Mouse (Mus musculus): Measurements from ENCODE around the gene Rapgef3.

Gene Rapgef3

DNA sequence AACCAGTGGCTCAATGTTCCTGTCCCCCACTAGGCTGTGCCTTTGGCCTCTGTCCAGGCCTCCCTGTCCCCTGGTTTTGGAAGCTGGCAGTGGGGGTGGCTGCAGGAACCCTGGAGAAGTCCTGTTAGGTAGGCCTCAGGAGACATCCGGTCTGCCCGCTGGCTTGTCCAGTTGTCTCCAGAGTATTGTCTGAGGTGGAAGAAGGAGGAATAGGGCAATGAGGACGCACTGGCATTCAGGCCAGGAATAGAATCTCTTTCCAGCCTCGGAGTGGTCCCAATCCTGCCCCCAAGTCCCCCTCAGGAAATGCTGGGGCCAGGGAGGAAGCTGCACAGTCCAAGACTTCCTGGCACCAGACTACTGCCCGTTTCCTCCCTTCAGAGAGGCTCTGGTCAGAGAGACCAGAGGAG, 6.2 kb upstream of the Rapgef3 start:
- DNase-seq (ENCODE audit: low read depth, low spot score): peak; percentile 42

DNA sequence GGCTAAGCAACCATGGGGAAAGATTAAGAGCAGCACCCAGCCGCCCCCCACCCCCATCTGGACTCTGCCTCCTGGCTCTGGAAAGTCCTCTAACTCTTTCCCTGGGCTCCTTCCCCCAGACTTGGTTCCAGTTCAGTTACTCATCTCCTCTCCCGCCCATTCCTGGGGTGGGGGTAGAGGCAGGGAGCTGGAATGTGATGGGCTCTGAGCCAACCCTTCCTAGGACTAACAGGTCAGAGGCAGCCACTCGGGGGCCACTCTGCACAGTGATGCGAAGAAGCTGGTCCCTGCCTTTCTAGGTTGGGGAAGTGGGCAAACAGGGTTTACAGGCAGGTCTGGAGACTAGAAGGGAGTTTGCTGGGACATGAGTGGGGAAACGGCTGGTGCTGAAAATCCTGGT, 5.3 kb upstream of the Rapgef3 start:
- peak; percentile 98 for DNase-seq (ENCODE audit: low read depth, low spot score)

DNA sequence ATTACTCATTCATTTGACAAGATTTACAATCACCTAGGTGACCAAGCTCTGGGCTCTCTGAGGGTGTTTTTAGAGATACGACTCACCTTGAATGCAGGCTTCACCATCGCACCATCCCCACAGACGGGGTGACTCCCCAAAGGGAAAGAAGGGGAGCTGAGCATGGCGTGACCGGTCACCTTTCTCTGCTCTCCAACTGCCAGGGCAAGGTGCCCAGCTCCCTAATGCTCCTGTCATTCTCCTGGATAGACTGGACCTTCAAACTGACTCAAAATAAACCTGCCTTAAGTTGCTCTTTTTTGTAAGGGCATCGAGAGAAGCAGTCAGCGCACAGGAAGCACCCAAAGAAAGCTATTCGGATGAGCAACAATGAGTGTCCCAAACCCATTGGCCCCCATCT, 2.5 kb upstream of the Rapgef3 start:
- no peak for DNase-seq (ENCODE audit: low read depth, low spot score)

DNA sequence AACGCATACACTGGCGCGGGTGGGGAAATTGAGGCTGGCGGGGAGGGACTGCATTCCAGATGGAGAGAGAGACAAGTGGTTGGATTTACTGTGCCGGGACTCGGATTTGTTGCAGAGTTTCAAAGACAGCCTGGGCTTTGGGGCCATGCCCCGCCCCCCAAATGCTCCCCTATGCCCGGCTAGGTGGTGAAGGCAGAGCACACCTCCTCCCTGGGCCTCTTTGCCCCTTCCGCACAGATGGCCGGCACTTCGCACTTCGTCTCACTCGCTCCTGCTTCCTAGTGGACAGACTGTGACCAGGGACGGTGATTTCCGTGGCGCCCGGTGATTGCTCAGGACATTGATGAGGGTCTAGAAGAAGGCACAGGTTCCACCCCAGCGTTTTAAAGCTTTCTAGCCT, 420 bp upstream of the Rapgef3 start:
- DNase-seq (ENCODE audit: low read depth, low spot score): no peak

DNA sequence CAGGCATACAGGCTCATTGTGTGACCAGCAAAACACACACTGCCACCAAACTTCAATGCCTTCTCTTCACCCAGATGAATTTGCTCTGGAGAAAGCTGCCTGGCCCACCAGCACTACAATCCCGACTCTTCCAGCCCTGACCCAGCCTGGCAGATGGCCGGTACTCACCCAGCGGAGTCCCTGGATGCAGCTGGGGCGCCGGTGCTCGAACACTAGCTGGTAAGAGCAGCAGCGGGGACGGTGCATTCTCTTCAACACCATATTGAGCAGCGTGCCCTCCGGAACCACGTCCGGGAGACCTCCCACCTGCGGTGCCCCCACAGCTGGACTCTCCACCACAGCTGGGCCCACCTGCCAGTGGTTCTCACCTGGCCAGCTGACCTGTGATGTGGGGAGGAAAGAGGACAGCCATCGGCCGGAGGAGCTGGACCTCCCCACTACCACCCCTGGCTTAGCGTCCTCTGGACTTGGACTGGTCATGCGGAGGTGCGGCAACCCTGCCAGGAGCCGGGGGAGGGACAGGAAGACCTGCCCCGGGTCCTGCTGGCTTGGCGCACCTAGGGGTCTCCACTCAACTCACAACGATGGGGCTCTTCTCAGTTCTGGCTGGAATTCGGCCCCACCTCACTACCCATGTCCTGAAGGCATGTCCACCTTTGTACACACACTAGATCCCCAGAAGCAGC, 1.0 kb downstream of the Rapgef3 start:
- DNase-seq (ENCODE audit: low read depth, low spot score): no peak

DNA sequence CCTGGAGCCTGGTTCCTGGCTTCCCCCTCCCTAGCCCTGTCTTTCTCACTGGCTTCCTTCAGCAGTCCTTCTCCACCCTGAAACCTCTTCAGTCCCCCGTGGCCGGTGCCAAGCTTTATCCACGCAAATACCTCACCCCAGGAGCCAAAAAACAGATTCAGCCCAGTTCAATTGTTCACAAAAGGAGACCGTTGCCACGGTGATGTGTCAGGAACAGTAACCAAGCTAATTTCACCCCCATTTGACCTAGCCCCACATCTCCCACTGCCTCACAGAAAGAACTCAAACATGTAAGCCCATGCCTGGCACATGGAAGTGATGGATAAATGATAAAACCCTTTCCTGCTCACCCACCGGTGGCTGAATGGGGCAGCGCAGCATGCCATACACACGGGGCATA, 1.6 kb downstream of the Rapgef3 start:
- peak; percentile 48 for DNase-seq (ENCODE audit: low read depth, low spot score)

DNA sequence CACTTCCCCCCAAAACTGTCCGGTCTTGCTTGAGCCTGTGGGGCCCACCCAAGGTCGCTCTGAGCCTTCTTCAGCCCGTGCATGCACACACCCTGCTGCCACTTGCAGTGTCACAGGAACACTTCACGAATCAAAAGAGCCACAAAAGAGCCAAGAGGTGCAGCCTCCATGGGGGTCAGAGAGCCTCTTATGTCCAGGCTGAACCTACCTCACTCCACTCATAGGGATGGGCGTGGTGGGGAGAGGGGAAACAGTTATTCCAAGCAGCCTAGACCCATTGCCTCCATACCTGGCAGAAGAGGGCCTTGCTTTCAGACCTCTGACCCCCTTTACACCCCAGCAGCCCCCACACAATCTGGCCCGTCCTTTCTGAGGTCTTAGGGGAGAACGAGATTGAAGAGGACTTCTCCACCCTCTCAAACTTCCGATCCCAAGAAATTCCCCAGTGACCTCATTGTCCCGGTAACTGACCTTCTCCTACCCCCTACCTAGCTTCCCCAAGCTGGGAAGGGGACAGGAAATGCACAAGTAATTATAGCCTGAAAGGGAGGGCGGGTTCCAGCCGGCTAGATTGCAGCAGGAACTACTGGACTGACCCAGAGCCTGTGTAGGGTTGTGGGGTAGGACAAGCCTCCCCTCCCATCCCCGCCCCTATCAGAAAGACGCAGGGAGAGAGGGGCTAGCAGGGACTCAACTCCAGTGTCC, 2.5 kb downstream of the Rapgef3 start:
- DNase-seq (ENCODE audit: low read depth, low spot score): no peak

DNA sequence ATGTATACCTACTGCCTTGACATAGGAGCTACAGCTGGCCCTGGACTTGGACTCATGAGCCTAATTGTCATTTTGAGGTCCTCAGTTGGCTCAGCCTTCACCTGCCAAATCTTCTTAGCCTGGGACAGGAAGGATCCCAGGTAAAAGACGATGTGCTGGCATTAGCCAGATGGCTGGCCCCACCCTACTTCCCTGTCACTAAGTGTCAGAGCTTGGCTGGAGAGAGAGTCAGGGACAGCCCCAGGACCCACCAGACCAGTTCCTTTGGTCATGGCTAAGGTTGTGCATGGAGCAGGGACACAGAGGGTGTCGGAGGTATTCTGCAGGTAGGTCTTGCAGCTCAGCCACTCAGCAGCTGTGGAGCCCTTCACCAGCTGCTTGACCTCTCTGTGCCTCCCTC, 3.2 kb downstream of the Rapgef3 start:
- no peak for DNase-seq (ENCODE audit: low read depth, low spot score)

DNA sequence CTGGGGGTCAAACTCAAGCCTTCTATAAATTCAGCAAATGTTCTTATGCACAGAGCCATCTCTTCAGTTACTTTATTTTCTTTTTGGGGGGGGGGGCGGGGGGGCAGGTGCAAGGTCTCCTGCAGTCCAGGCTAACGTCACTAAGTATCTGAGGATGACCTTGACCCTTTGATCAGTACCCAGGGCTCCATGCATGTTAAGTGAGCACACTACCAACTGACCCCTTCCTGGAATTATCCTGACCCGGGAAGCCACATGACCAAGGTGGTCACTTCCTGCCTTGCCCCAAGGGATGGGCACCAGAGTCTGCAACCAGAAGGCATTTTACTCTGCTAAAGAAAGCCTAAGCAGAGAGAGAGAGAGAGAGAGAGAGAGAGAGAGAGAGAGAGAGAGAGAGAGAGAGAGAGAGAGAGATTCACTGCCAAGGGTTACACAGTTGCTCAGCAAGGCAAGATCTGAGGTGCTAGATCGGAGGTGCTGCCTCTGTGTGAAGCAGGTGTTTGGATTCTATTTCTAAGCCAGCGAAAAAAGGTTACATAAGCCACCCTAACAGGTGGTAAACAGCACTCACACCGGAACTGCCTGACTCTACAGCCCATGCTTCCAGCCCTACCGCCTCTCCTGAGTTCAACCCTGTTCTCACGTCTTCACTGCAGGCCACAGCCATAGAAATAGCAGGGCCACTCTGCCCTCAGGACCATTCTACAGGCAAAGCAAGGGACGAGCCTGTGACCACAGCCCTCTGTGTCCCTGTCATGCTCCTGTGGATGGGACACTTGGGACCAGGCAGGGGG, 4.3 kb downstream of the Rapgef3 start:
- DNase-seq (ENCODE audit: low read depth, low spot score): no peak

DNA sequence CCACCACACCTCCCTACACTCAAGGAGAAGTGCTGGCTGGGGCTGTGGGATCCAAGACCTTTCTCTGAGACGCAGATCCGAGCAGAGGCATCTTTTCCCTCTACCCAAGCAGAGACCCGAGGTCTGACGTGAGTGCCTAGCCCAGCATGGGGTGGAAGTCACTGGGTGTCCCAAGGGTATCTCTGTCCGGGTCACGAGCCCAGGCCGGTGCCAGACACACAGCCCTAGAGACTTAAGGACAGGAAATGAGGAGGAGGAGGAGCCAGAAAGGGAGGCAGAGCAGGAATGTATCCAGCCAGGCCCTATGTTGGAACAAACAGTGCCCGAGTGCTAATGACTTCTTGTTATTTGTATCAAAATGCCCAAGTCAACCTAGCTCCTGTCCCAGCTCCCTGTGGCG, 5.0 kb downstream of the Rapgef3 start:
- no peak for DNase-seq (ENCODE audit: low read depth, low spot score)

DNA sequence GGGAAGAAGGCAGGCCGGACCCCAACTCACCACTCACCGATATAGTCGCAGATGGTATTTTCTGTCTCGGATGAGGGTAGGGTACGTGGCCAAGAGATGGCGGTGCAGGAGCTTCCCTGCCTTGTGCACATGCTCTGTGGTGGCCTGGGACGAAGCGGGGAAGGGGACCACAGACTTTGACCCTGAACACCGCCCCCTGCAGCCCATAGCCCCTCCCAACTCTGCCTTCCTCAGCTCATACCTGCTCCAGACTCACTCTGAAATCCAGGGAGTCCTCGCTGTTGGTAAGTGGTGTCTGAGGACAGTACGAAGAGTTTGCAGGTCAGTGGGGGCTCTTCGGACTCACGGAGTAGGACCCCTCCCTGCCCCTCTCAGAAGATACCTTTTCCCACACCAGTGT, 6.3 kb downstream of the Rapgef3 start:
- no peak for DNase-seq (ENCODE audit: low read depth, low spot score)

DNA sequence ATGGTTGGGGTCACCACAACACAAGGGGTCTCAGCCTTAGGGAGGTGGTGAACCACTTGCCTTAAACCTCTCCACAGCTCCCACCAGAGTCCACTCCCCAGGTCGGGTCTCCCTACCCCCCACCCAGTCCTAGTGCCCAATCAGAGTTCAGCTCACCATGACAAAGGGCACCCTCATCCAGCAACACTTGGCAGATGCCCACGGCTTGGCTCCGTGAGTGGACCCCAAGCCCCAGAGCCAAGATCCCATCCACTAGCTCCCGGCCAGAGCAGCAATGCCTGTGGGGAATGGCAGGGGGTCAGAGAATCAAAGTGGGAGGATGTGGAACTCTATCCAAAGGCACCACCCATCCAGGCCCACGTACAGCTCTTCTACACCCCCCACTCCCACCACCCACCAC, 6.8 kb downstream of the Rapgef3 start:
- DNase-seq (ENCODE audit: low read depth, low spot score): no peak

DNA sequence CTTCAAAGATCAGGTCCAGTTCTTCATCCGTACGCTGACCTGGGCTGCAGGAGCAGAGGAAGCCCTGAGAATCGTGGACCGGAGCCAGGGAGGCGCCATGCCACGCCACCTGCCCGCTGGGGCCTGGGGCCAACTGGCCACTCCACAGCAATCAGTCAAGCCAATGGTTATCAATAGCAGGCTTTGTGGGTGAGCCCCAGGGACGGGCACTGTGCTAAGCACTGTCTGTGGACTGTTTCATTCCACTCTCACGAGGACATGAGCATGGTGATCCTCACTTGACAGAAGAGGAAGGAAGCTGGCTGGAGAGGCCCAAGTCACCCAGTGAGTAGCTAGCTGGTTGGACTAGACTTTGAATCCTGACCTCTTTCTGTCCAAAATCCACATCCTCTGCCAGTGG, 7.8 kb downstream of the Rapgef3 start:
- DNase-seq (ENCODE audit: low read depth, low spot score): no peak

DNA sequence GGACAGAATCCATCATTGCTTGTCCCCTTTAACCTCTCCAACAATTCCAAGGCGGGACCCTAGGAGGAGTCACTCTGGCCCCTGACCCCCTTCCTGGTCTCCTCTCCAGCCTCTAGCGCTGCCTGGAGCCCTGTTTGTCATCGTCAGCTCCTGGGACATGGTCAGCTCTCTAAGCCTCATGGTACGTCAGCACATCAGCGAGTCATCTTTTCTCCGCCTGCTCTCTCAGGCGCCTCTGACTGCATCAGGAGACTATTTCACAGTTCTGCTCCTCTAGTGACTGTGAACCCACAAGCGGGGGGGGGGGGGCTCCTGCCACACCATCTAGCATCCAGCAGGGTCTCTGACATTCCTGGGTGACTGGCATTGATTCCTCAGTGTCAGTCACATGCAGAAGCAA, 12.4 kb downstream of the Rapgef3 start:
- DNase-seq (ENCODE audit: low read depth, low spot score): peak; percentile 83

DNA sequence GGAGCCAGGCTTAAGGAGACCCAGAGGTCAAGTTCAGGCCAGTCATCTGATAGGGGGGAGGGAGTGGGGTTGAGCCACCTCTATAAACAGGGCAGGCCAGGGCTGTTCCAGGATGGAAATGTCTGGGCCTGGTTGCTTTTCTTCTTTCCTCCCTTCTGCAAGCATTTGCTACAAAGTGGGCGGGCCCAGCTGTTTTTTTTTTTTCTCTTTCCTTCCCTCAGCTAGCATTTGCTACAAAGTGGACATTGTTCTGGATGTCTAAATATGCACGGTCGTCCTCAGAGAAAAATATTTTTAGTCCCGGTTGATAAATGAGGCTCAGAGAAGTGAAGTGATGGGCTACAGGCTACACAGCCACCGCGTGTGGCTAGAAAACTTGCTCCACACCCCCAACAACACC, 13.3 kb downstream of the Rapgef3 start:
- DNase-seq (ENCODE audit: low read depth, low spot score): peak; percentile 51

DNA sequence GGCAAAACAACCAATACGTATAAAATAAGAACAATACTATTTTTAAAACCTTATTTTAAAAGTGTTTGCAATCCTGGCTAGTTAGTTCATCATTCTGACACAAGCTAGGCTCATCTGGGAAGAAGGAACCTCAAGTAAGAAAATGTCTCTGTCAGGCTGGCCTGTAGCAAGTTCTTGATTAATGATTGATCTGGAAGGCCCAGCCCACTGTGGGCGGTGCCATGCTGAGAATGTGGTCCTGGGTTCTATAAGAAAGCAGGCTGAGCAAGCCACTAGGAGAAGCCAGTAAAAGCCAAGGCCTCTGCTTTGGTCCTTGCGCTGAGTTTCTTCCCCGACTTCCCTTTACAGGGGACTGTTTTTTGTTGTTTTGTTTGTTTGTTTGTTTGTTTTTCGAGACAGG, 15.3 kb downstream of the Rapgef3 start:
- no peak for DNase-seq (ENCODE audit: low read depth, low spot score)

DNA sequence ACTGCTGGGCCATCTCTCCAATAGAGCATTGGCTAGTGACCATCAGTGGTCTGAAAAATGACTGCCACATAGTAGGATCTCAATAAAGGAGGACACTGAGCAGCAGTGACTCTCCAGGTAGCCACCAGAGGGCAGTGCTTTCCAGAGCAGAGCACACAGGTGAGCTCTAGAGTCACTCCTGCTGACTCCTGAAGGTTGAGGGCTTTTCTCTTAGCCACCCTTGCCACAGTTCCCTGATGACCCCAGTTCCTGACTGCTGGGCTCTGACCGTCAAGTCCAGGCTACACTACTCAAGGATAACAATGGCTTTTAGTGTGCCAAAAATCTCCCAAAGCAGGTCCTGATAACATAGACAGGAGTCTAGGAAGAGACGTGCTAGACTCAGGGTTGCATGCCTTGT, 16.1 kb downstream of the Rapgef3 start:
- DNase-seq (ENCODE audit: low read depth, low spot score): no peak

DNA sequence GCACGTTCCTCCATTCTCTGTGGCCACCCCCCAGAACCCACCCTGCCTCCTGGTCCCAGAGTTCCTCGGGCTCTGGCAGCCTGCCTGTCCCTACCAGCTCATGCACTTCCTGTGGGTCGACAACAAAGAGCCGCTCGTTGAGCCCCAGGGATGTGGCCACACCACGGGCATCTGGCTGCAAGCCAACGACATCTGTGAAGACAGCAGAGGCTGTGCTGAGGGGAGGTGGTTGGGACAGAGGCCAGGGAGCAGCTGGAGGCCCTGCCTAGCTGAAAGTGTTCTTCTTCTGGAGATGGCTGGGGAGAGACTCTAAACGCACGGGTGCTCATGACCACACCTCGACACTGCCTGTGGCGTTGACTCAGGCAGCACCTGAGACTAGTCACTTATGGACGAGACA, 17.1 kb downstream of the Rapgef3 start:
- peak; percentile 97 for DNase-seq (ENCODE audit: low read depth, low spot score)

DNA sequence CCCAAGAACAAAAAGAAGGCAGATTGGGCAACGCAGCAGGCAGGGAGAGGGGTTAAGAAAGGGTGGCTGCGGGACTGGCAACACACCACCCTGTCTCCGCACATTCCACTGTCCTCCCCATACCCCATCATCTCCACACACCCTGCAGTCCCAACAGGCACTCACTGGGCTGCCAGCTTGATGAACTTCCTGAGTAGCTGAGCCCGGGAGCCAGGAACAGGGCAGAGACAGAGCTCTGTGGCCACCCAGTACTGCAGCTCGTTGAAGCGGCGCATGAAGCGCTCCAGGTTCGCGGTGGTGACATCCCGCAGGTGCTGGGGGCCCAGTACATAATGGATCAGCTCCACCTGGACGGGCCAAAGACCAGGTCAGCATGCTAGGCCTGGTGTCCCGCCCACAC, 17.9 kb downstream of the Rapgef3 start:
- no peak for DNase-seq (ENCODE audit: low read depth, low spot score)

DNA sequence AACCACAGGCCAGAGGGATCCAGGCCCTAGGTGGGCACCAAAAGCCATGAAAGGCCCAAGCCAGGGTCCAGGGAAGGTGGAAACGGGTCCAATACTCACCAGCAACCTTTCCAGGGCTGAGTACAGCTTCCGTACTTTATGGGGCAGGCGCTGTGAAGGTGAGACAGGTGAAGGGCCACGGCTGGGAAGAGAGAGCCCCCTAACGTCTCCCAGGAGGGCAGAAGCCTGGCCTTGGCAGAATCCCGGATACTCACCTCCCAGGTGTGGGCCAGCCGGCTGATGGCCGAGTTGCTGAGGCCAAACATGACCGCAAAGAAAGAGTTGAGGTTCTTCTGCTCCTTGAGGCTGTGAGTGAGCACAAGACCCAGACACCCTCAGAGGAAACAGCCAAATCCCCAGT, 18.4 kb downstream of the Rapgef3 start:
- no peak for DNase-seq (ENCODE audit: low read depth, low spot score)

DNA sequence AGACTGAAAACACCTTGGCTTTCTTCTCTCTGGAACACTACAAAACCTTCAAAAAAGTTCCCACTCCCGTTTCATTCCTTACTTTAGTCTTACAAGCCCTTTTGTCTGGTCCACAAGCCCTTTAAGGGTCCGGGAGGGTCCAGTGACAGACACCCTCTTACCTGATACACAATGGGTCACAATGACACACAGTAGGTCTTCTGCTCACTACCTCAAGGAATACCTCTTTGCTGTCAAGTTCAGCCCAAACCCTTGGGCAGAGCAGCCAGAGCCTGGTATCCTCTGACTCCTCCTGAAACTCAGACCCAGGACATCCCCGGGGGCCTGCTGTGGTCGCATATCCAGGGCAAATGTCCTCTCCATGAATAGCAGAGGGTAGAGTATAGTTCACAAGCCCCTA, 18.8 kb downstream of the Rapgef3 start:
- no peak for DNase-seq (ENCODE audit: low read depth, low spot score)

DNA sequence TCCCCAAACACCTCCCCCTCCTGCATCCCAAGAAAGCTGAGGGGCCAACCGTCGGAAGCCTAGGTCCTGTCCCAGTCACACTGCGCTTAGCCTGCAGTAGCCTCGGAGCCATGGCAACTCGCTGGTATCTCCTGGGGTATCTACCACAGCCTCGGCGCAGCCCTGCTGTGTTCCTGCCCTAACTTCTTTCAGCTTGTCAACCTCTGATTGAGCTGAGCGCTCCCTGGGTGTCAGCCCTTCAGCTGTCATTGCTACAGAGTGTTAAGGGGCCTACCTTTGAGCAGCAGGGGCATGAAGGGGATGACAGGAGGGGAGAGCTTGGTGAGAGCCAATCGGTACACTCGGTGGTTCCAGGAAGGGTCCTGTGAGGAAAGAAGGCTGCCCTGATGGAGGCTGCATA, 19.5 kb downstream of the Rapgef3 start:
- no peak for DNase-seq (ENCODE audit: low read depth, low spot score)

DNA sequence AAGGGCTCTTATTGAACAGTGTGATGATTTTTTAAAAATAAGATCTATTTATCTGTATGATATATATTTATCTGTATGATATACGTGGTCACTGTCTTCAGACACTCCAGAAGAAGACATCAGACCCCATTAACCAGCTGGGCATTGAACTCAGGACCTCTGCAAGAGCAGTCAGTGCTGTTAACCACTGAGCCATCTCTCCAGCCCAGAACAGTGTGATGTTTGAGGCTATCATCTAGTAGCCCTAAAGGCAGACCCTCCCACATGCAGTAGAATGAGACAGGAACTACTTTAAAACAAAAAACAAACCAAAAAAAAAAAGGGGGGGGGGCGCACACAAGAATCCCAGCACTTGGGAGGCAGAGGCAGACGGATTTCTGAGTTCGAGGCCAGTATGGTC, 20.3 kb downstream of the Rapgef3 start:
- no peak for DNase-seq (ENCODE audit: low read depth, low spot score)

Measured in 3T3-L1 (cell line).